Mouse (Mus musculus): ENCODE data around the gene Copa.

DNA sequence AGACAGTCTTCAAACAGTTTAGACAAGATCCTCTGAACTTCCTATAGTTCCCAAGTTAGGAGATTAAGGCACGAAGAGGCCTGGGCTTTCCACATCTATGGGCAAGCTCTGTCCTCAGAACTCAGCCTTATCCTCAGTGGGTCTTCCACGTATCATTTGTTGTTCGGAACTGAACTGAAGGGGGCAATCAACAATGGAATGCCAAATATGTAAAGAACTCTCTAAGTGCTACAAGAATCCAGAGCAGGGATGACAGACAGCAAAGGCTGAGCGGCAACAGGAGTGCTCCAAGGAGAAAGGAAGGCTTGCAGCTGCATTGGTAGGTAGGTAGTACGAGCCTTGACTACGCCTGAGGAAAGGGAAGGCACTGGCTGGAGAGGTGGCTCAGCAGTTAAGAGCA is 12.1 kb upstream of the Copa start:
- no peak for TF ChIP-seq CTCF (IDR thresholded peaks at IDR 0.05; ENCODE audit: low read depth, low read length)
- TF ChIP-seq GATA1 (IDR thresholded peaks at IDR 0.05; ENCODE audit: borderline replicate concordance, low read length), result no peak

Measured in G1E (cell line).